Mouse (Mus musculus): ENCODE results near the gene Mlkl. TPM values are rescaled to one million over a fixed set of nuclear protein-coding genes. Genes with fewer than 3 reads are reported as not detected.

The Mlkl gene
- total RNA-seq (2017): 49.0 and 49.4 TPM in 2 replicates

DNA sequence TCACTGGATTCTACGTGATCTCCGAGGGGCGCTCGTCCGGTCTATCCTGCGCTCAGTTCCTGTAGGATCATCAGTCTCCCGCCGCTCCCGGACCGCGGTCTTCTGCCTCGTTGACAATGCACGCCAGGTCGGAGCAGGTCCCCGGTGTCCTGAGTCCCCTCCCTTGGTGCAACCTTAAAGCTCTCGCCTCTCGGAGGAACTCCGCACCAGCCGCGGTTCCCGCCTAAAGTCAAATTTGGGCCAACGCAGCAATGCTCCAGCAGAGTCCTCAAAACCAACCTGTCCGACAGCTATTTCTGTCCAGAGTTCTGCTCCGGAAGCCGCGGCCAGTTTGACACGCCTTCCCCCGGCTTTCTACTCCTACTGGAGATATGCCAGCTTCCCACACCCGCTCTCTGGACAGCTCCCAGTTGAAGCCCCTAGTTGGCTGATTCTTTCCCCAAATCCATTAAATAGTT is at the start of gene Mlkl:
Gene Mlkl (minus strand): TSS at position 288 of the 458 bp plus-strand sequence.
- ATAC-seq (replicated peaks in 1 of 2; ENCODE audit: insufficient read depth in 1 of 2, low FRiP score in 2 of 2, low TSS enrichment in 1 of 2, low read depth in 1 of 2, poor library complexity in 2 of 2, severe bottlenecking in 2 of 2): peak; percentile 55 to 70

DNA sequence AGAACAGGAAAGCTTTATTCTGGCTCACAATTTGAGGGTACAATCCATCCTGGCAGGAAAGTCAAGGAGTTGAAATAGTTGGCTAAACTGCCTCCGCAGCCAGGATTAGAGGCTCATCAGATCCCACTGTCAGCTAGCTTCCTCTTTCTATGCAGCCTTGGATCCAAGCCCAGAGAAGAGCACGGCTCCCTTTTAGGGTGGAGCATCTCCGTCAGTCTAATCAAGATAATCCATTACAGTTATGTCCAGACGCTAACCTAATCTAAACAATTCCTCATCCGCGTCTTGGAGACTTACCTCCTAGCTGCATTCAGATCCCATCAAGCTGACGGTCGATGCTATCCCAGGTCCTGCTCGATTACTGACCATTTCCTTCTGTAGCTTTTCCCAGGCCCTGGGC is 47.9 kb upstream of the Mlkl start:
- no peak for ATAC-seq (replicated peaks in 1 of 2; ENCODE audit: insufficient read depth in 1 of 2, low FRiP score in 2 of 2, low TSS enrichment in 1 of 2, low read depth in 1 of 2, poor library complexity in 2 of 2, severe bottlenecking in 2 of 2)

GRCm38 (mm10) chr8:111384628-111385027 is 46.7 kb upstream of the Mlkl start:
- no peak for ATAC-seq (replicated peaks in 1 of 2; ENCODE audit: insufficient read depth in 1 of 2, low FRiP score in 2 of 2, low TSS enrichment in 1 of 2, low read depth in 1 of 2, poor library complexity in 2 of 2, severe bottlenecking in 2 of 2)

GRCm38 (mm10) chr8:111375192-111375591 is 37.2 kb upstream of the Mlkl start:
- no peak for ATAC-seq (replicated peaks in 1 of 2; ENCODE audit: insufficient read depth in 1 of 2, low FRiP score in 2 of 2, low TSS enrichment in 1 of 2, low read depth in 1 of 2, poor library complexity in 2 of 2, severe bottlenecking in 2 of 2)

GRCm38 (mm10) chr8:111369711-111370110 is 31.7 kb upstream of the Mlkl start:
- ATAC-seq (replicated peaks in 1 of 2; ENCODE audit: insufficient read depth in 1 of 2, low FRiP score in 2 of 2, low TSS enrichment in 1 of 2, low read depth in 1 of 2, poor library complexity in 2 of 2, severe bottlenecking in 2 of 2): no peak

GRCm38 (mm10) chr8:111367350-111367749 is 29.4 kb upstream of the Mlkl start:
- ATAC-seq (replicated peaks in 1 of 2; ENCODE audit: insufficient read depth in 1 of 2, low FRiP score in 2 of 2, low TSS enrichment in 1 of 2, low read depth in 1 of 2, poor library complexity in 2 of 2, severe bottlenecking in 2 of 2): no peak

DNA sequence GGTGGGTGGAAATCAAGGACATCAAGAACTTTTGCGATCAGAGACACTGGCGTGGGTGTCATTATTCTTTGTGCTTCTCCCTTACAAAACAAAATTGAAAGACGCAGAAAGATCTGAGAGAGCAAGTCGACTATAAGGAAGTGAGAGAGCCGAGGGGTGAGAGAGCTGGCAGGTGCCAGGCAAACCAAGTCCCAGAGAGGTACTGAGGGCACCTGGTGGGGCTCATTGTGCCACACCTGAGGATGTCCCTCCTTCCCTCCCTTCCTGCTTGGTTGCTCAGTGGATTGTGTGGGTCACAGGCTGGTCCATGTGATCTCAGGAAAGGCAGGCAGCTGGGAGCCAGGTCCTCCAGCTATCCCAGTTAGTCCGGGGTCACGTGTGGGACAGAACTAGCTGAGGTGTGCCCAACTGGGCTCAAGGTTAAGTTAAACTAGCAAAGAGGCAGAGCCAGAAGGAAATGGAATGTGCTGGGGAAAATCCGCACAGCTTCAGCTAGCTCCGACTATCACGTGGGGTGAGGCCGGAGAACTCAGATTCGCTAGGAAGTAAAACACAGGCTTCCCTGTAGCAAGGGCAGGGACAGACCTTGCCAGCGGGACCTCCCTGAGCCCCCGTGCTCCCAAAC is 28.7 kb upstream of the Mlkl start:
- ATAC-seq (replicated peaks in 1 of 2; ENCODE audit: insufficient read depth in 1 of 2, low FRiP score in 2 of 2, low TSS enrichment in 1 of 2, low read depth in 1 of 2, poor library complexity in 2 of 2, severe bottlenecking in 2 of 2): no peak

- no peak for ATAC-seq (replicated peaks in 1 of 2; ENCODE audit: insufficient read depth in 1 of 2, low FRiP score in 2 of 2, low TSS enrichment in 1 of 2, low read depth in 1 of 2, poor library complexity in 2 of 2, severe bottlenecking in 2 of 2)
Measured at GRCm38 (mm10) chr8:111363489-111363888, 25.5 kb upstream of the Mlkl start.

DNA sequence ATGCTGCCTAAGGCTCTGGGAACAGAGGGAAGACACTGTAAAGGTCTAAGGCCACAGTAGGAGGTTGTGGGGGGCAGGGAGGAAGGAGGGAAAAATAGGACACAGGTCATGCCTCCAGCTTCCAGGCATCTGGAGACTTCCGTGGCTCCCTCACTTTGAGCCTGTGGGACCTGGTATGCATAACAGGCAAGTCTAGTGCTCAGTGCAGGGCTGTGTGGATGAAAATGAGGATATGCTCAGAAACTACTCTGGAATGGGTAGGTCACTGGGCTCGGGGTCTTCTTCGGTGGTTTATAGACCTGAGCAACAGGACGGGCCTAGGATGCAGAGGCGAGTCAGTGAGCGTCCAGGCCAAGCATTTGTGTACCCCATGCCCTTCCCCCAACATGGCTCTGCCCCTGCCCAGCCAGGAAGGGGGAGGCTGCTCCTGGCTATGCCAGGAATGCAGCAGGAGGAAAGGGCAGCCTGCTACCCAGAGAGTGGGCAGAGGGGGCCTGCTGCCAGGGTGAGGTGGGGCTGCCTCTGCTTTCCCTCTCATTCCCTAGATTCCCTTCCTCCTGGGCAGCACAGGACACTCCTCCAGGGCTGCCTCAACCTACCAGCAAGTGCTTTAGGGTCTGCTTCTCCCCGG is 22.7 kb upstream of the Mlkl start:
- ATAC-seq (replicated peaks in 1 of 2; ENCODE audit: insufficient read depth in 1 of 2, low FRiP score in 2 of 2, low TSS enrichment in 1 of 2, low read depth in 1 of 2, poor library complexity in 2 of 2, severe bottlenecking in 2 of 2): no peak

- ATAC-seq (replicated peaks in 1 of 2; ENCODE audit: insufficient read depth in 1 of 2, low FRiP score in 2 of 2, low TSS enrichment in 1 of 2, low read depth in 1 of 2, poor library complexity in 2 of 2, severe bottlenecking in 2 of 2): no peak
Measured at GRCm38 (mm10) chr8:111359936-111360335, 22.0 kb upstream of the Mlkl start.

GRCm38 (mm10) chr8:111358905-111359304 is 20.9 kb upstream of the Mlkl start:
- ATAC-seq (replicated peaks in 1 of 2; ENCODE audit: insufficient read depth in 1 of 2, low FRiP score in 2 of 2, low TSS enrichment in 1 of 2, low read depth in 1 of 2, poor library complexity in 2 of 2, severe bottlenecking in 2 of 2): no peak

DNA sequence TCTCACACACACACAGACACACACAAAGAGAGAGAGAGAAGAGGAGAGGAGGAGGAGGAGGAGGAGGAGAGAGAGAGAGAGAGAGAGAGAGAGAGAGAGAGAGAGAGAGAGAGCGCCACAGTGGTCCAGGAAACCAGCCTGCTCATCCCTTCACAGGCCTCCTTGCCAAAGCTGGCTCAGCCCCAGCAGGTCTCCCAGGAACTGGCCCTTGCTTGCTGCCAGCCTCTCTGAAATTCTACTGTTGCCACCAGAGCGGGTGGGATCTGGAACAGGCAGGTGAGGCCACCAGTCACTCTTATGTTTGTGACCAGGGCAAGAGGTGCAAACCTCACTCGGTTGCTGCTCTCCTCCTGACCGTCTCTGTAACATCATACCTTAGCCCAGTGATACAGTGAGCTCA is 19.5 kb upstream of the Mlkl start:
- ATAC-seq (replicated peaks in 1 of 2; ENCODE audit: insufficient read depth in 1 of 2, low FRiP score in 2 of 2, low TSS enrichment in 1 of 2, low read depth in 1 of 2, poor library complexity in 2 of 2, severe bottlenecking in 2 of 2): no peak

DNA sequence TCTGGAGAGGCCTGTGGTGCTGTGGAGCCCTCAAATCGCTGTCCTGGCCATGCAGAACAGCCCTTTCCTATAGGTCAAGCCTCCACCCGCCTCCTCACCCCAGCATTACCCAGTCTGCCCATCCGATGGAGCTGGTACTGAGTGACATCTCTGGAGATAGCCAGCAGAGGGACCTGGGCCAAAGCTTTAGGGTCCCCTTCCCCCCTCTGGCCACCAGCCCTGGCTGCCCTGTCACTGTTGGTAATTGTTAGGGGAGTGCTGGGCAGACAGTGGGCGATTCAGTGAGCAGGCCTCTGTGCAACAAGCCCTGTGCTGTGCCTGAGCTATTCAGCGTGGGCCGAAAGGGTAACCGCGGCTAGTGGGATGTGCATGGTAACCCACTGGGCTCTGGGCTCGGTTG is 15.5 kb upstream of the Mlkl start:
- no peak for ATAC-seq (replicated peaks in 1 of 2; ENCODE audit: insufficient read depth in 1 of 2, low FRiP score in 2 of 2, low TSS enrichment in 1 of 2, low read depth in 1 of 2, poor library complexity in 2 of 2, severe bottlenecking in 2 of 2)

GRCm38 (mm10) chr8:111352289-111352688 is 14.3 kb upstream of the Mlkl start:
- ATAC-seq (replicated peaks in 1 of 2; ENCODE audit: insufficient read depth in 1 of 2, low FRiP score in 2 of 2, low TSS enrichment in 1 of 2, low read depth in 1 of 2, poor library complexity in 2 of 2, severe bottlenecking in 2 of 2): no peak

- ATAC-seq (replicated peaks in 1 of 2; ENCODE audit: insufficient read depth in 1 of 2, low FRiP score in 2 of 2, low TSS enrichment in 1 of 2, low read depth in 1 of 2, poor library complexity in 2 of 2, severe bottlenecking in 2 of 2): no peak
Measured at GRCm38 (mm10) chr8:111350577-111350976, 12.6 kb upstream of the Mlkl start.

DNA sequence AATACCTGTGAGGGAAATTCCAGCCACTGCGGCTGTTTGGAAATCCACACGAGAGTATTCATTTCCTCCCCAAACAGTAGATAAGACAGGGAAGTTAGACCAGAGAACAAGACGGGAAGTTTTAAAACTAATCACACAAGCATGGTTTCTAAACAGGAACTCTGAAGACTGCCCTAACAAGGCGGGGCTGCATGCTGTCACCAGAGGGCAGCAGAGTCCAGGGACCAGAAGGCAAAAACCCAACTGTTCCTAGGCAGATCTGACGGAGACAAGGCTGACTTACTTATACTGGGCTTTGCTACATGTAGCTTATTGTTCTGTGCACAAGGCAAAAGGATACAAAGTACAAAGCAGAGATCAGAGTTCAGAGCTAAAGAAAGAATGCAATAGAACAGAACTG is 5.2 kb upstream of the Mlkl start:
- peak; percentile 79 to 91 for ATAC-seq (replicated peaks in 1 of 2; ENCODE audit: insufficient read depth in 1 of 2, low FRiP score in 2 of 2, low TSS enrichment in 1 of 2, low read depth in 1 of 2, poor library complexity in 2 of 2, severe bottlenecking in 2 of 2)

DNA sequence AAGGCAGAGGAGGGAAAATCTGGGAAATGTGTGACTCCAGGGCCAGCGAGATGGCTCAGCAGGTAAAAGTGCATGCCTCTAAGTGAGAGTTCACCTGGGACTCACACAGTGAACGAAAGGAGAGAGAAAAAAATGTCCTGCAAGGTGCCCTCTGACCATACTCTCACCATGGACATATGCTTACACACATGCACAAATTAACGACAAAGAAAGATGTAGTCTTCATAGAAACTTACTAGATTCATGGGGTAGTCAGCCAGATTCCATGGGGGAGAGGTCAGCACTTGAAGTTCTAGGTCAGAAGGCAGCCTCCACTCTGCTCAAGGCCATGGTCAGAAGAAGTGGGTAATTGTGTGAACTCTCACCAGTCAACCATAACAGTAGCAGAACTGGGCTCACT is 2.2 kb upstream of the Mlkl start:
- no peak for ATAC-seq (replicated peaks in 1 of 2; ENCODE audit: insufficient read depth in 1 of 2, low FRiP score in 2 of 2, low TSS enrichment in 1 of 2, low read depth in 1 of 2, poor library complexity in 2 of 2, severe bottlenecking in 2 of 2)

- peak; percentile 50 to 54 for ATAC-seq (replicated peaks in 1 of 2; ENCODE audit: insufficient read depth in 1 of 2, low FRiP score in 2 of 2, low TSS enrichment in 1 of 2, low read depth in 1 of 2, poor library complexity in 2 of 2, severe bottlenecking in 2 of 2)
Measured at GRCm38 (mm10) chr8:111338370-111339208, 612 bp upstream of the Mlkl start.

Measured in hematopoietic stem cell, adult 5-6 weeks (primary cell).